ENCODE assay signal across 8 mouse cellular contexts in the genomic region with DNA sequence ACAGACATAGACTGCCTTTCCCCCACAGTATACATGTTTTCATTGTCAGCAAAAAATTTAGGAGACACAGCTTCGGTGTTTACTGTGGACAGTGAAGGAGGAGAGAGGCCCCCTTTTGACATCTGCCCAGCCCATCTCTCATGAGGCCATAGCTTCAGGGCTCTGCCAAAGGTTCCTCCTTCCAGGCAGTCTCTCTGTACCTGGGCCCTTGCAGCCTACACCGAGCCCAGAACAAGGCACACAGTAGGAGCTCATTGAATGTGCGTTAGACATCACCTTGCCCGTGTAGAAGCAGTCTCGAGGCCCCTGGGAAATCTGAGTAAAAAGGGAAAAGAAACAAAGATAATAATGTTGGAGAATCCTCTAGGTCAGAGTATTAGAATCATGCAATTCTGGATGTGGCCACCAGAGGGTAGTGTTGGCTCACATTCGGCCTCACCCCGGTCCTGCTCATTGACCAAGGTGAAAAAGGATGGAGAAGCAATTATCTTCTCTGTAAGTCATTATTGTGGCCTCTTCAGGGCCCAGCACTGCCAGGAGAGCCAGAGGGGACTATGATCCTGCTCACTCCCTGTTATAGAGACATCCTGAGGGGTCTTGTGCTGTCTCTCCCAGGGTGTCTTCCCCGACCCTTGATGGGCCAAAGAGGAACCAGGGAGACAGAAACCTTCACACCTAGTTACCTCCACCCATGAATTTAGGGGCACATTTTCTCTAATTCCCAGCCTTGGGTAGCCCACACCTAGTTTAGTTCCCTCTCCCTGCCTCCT. TPM values are rescaled to one million over a fixed set of nuclear protein-coding genes. Genes with fewer than 3 reads are reported as not detected.
A peak's percentile ranks its signal among the peaks of the same experiment; 100 is the strongest.
DNase-seq lines count a peak whose midpoint lies in the region; ATAC-seq and TF ChIP-seq lines count a peak whose summit lies in the region.

No protein-coding gene starts in this region.

- no peaks in the 10 kb centered on the region for H3K9me3 ChIP-seq in intestine, embryonic 15.5 days
- no peaks in the 10 kb centered on the region for H3K9me3 ChIP-seq in midbrain, embryonic 14.5 days (ENCODE audit: control insufficient read depth, low read length)

- peaks cover 8% of the 10 kb centered on the region; the same call in 1 of the 2 replicates for H3K27me3 ChIP-seq in intestine, embryonic 15.5 days (replicated peaks)
- H3K27me3 ChIP-seq in midbrain, embryonic 14.5 days (ENCODE audit: control insufficient read depth, insufficient read depth, low read length), result peaks cover 4% of the 10 kb centered on the region; the same call in 1 of the 2 replicates
- no peaks in the 10 kb centered on the region for H3K27me3 ChIP-seq in spleen, adult 2 months (ENCODE audit: control insufficient read depth, insufficient read depth, low read length)

- WGBS in intestine, embryonic 15.5 days, result 16% methylated on average over 8 of the region's 8 CpGs
- 14% methylated on average over 8 of the region's 8 CpGs for whole genome bisulfite sequencing in midbrain, embryonic 14.5 days
- WGBS in spleen, adult 2 months, result 10% methylated on average over 8 of the region's 8 CpGs

- TF ChIP-seq CTCF in spleen, adult 2 months (IDR thresholded peaks at IDR 0.05; ENCODE audit: extremely low read depth, insufficient read depth, insufficient read length, insufficient replicate concordance), result peak; percentile 82; the same call in 1 of the 2 replicates

- H3K4me2 ChIP-seq in intestine, embryonic 15.5 days (replicated peaks), result no peak overlapping the region
- no peak overlapping the region for H3K4me2 ChIP-seq in midbrain, embryonic 14.5 days (ENCODE audit: low read length)

- DNase-seq in urinary bladder, adult 18-20 months (ENCODE audit: low spot score in 2 of 2), result peak; percentile 48 to 63
- DNase-seq in urinary bladder, adult 2 months (ENCODE audit: low spot score), result no peak
- peak; percentile 58 to 83 for DNase-seq in cerebellum, postnatal 4 days (ENCODE audit: low spot score in 2 of 2)
- DNase-seq in gastrocnemius, adult 8-10 months (ENCODE audit: low spot score in 2 of 2), result peak; percentile 44 to 45
- peak; percentile 75 to 87 for DNase-seq in left cerebral cortex, postnatal 14 days (ENCODE audit: low spot score in 2 of 2)
- peak; percentile 87 for DNase-seq in midbrain, embryonic 14.5 days
- DNase-seq in spleen, adult 2 months (ENCODE audit: low read depth in 1 of 2, low spot score in 2 of 2), result peak; percentile 36 to 70

- ATAC-seq in intestine, embryonic 15.5 days, result peak; percentile 32; the same call in 1 of the 2 replicates
- ATAC-seq in midbrain, embryonic 14.5 days (ENCODE audit: low FRiP score, low TSS enrichment), result peak; percentile 57; the same call in 1 of the 2 replicates

- H3K36me3 ChIP-seq in intestine, embryonic 15.5 days, result no peaks in the 10 kb centered on the region
- no peaks in the 10 kb centered on the region for H3K36me3 ChIP-seq in midbrain, embryonic 14.5 days (ENCODE audit: control insufficient read depth, insufficient read depth, low read length)
- H3K36me3 ChIP-seq in spleen, adult 2 months (ENCODE audit: control insufficient read depth, insufficient read depth, low read length), result no peaks in the 10 kb centered on the region

- no peak overlapping the region for H3K27ac ChIP-seq in intestine, embryonic 15.5 days
- 0 out of 2 replicates have a peak overlapping the region, but pooled peaks have one; percentile 20 for H3K27ac ChIP-seq in midbrain, embryonic 14.5 days (replicated peaks; ENCODE audit: low read depth, low read length)
- no peak overlapping the region for H3K27ac ChIP-seq in spleen, adult 2 months (ENCODE audit: insufficient read depth, low read length)

- H3K4me3 ChIP-seq in intestine, embryonic 15.5 days (replicated peaks), result no peak overlapping the region
- H3K4me3 ChIP-seq in midbrain, embryonic 14.5 days (replicated peaks; ENCODE audit: low read depth, low read length), result no peak overlapping the region
- no peak overlapping the region for H3K4me3 ChIP-seq in spleen, adult 2 months (ENCODE audit: extremely low read depth, insufficient read depth, insufficient read length)

- peaks cover 8% of the 10 kb centered on the region; the same call in 1 of the 2 replicates for H3K4me1 ChIP-seq in intestine, embryonic 15.5 days (replicated peaks)
- no peaks in the 10 kb centered on the region for H3K4me1 ChIP-seq in midbrain, embryonic 14.5 days (ENCODE audit: control insufficient read depth, insufficient read depth, low read length)
- no peaks in the 10 kb centered on the region for H3K4me1 ChIP-seq in spleen, adult 2 months (ENCODE audit: control insufficient read depth, insufficient read depth, insufficient read length)

- no peak overlapping the region for H3K9ac ChIP-seq in intestine, embryonic 15.5 days
- no peak overlapping the region for H3K9ac ChIP-seq in midbrain, embryonic 14.5 days (replicated peaks; ENCODE audit: low read length)

- TF ChIP-seq POLR2A in spleen, adult 2 months (IDR thresholded peaks at IDR 0.05; ENCODE audit: low read depth, low read length), result no peak

- intact Hi-C loops in left cerebral cortex, postnatal 14 days (cut with DNase I), result loop anchor here (2.0 kb wide), 1 partner anchor 46 kb away; no protein-coding TSS in a partner anchor

RNA-seq across cellular contexts. Expression of a gene that starts 6.5 kb away (rescaled TPM):
- 3.6 and 4.3 TPM in 2 replicates for polyA plus RNA-seq in urinary bladder, adult 2 months (2012; rRNA removed)
- under 1 TPM in 2 of 4 experiments, not detected in 2; 0.16 TPM for total RNA-seq in gastrocnemius, adult 8-10 months (2022)
- polyA plus RNA-seq in intestine, embryonic 15.5 days (2015; fragmentation: Nextera tagmentation; extraction: Ambion mirVana), result 13.9 and 15.5 TPM in 2 replicates
- total RNA-seq in left cerebral cortex, postnatal 14 days (2021), result 100 to 1,000 TPM in 1 of 2 experiments, 10 to 100 TPM in 1; 94.6 to 151 TPM
- 108 and 170 TPM in 2 replicates for polyA plus RNA-seq in midbrain, embryonic 14.5 days (2014; fragmentation: Nextera tagmentation; extraction: Ambion mirVana)
- 22.0 and 24.7 TPM in 2 replicates for polyA plus RNA-seq in spleen, adult 2 months (2012; rRNA removed)

RNA-seq across cellular contexts. Expression of a gene that starts 28.2 kb away (rescaled TPM):
- not detected in 2 replicates for polyA plus RNA-seq in urinary bladder, adult 2 months (2012; rRNA removed)
- not detected for total RNA-seq in gastrocnemius, adult 8-10 months (2022)
- 2.1 and 2.4 TPM in 2 replicates for polyA plus RNA-seq in intestine, embryonic 15.5 days (2015; fragmentation: Nextera tagmentation; extraction: Ambion mirVana)
- total RNA-seq in left cerebral cortex, postnatal 14 days (2021), result not detected
- 0.93 and 1.3 TPM in 2 replicates for polyA plus RNA-seq in midbrain, embryonic 14.5 days (2014; fragmentation: Nextera tagmentation; extraction: Ambion mirVana)
- not detected in 2 replicates for polyA plus RNA-seq in spleen, adult 2 months (2012; rRNA removed)

RNA-seq across cellular contexts. Expression of a gene that starts 35.2 kb away (rescaled TPM):
- 92.4 and 119 TPM in 2 replicates for polyA plus RNA-seq in urinary bladder, adult 2 months (2012; rRNA removed)
- total RNA-seq in gastrocnemius, adult 8-10 months (2022), result 10 to 100 TPM; 52.8 to 86.6 (median 56.6) TPM
- 133 and 139 TPM in 2 replicates for polyA plus RNA-seq in intestine, embryonic 15.5 days (2015; fragmentation: Nextera tagmentation; extraction: Ambion mirVana)
- total RNA-seq in left cerebral cortex, postnatal 14 days (2021), result 10 to 100 TPM; 38.1 to 49.8 TPM
- 70.0 and 75.2 TPM in 2 replicates for polyA plus RNA-seq in midbrain, embryonic 14.5 days (2014; fragmentation: Nextera tagmentation; extraction: Ambion mirVana)
- 84.5 and 91.6 TPM in 2 replicates for polyA plus RNA-seq in spleen, adult 2 months (2012; rRNA removed)

RNA-seq across cellular contexts. Expression of a gene that starts 42.7 kb away (rescaled TPM):
- 510 and 627 TPM in 2 replicates for polyA plus RNA-seq in urinary bladder, adult 2 months (2012; rRNA removed)
- 1,000 to 10,000 TPM; 1,612 to 1,857 (median 1,692) TPM for total RNA-seq in gastrocnemius, adult 8-10 months (2022)
- polyA plus RNA-seq in intestine, embryonic 15.5 days (2015; fragmentation: Nextera tagmentation; extraction: Ambion mirVana), result 1,793 and 1,952 TPM in 2 replicates
- total RNA-seq in left cerebral cortex, postnatal 14 days (2021), result 100 to 1,000 TPM; 803 to 821 TPM
- 1,318 and 1,476 TPM in 2 replicates for polyA plus RNA-seq in midbrain, embryonic 14.5 days (2014; fragmentation: Nextera tagmentation; extraction: Ambion mirVana)
- 74.0 and 83.2 TPM in 2 replicates for polyA plus RNA-seq in spleen, adult 2 months (2012; rRNA removed)

RNA-seq across cellular contexts. Expression of a gene that starts 52.2 kb away (rescaled TPM):
- 53.4 and 56.2 TPM in 2 replicates for polyA plus RNA-seq in urinary bladder, adult 2 months (2012; rRNA removed)
- total RNA-seq in gastrocnemius, adult 8-10 months (2022), result 1 to 10 TPM; 1.5 to 3.5 (median 2.3) TPM
- 44.1 and 45.4 TPM in 2 replicates for polyA plus RNA-seq in intestine, embryonic 15.5 days (2015; fragmentation: Nextera tagmentation; extraction: Ambion mirVana)
- total RNA-seq in left cerebral cortex, postnatal 14 days (2021), result 1 to 10 TPM; 5.7 to 5.8 TPM
- polyA plus RNA-seq in midbrain, embryonic 14.5 days (2014; fragmentation: Nextera tagmentation; extraction: Ambion mirVana), result 13.9 and 16.4 TPM in 2 replicates
- polyA plus RNA-seq in spleen, adult 2 months (2012; rRNA removed), result 6.7 and 11.1 TPM in 2 replicates
